Comparison of ENCODE assay signal across 16 mouse cellular contexts in genomic region chr9:115893947-115894346, GRCm38 (mm10). TPM values are rescaled to one million over a fixed set of nuclear protein-coding genes. Genes with fewer than 3 reads are reported as not detected.
DNase-seq lines count a peak whose midpoint lies in the region; ATAC-seq and TF ChIP-seq lines count a peak whose summit lies in the region.
"Had no signal": no experiment of that assay in that cellular context is flagged by ENCODE, and none has a peak within 500 bp of the region (broad histone marks: within the 10 kb centered on the region; RNA-seq: fewer than 3 reads in every experiment).

No protein-coding gene starts in this region.

- no peak overlapping the region for H3K4me3 ChIP-seq in heart, embryonic 10.5 days
- H3K4me3 ChIP-seq in heart, embryonic 11.5 days (ENCODE audit: low read depth, low read length): no peak overlapping the region
- no peak overlapping the region for H3K4me3 ChIP-seq in lung, embryonic 14.5 days (ENCODE audit: low read depth, low read length)
- H3K4me3 ChIP-seq in lung, adult 2 months (replicated peaks; ENCODE audit: extremely low read depth, low read depth, low read length): no peak overlapping the region
- H3K4me3 ChIP-seq in kidney, embryonic 14.5 days (ENCODE audit: low read length): no peak overlapping the region
- no peak overlapping the region for H3K4me3 ChIP-seq in stomach, postnatal 0 days (ENCODE audit: low read depth, low read length)
- H3K4me3 ChIP-seq: hindbrain, embryonic 13.5 days; megakaryocyte, embryonic 14.5 days; neural tube, embryonic 12.5 days; stomach, embryonic 15.5 days had no signal

- 0 out of 2 replicates have a peak, but pooled peaks cover 4% of the 10 kb centered on the region for H3K4me1 ChIP-seq in heart, embryonic 10.5 days
- no peaks in the 10 kb centered on the region for H3K4me1 ChIP-seq in heart, embryonic 11.5 days (ENCODE audit: control insufficient read depth, insufficient read depth, low read length)
- no peaks in the 10 kb centered on the region for H3K4me1 ChIP-seq in lung, embryonic 14.5 days (ENCODE audit: insufficient read depth)
- H3K4me1 ChIP-seq in lung, adult 2 months (ENCODE audit: control insufficient read depth, insufficient read depth, low read length): no peaks in the 10 kb centered on the region
- H3K4me1 ChIP-seq in kidney, embryonic 14.5 days (ENCODE audit: control insufficient read depth, insufficient read depth, low read length): no peaks in the 10 kb centered on the region
- no peaks in the 10 kb centered on the region for H3K4me1 ChIP-seq in stomach, postnatal 0 days (replicated peaks; ENCODE audit: control insufficient read depth, insufficient read depth)
- H3K4me1 ChIP-seq: hindbrain, embryonic 13.5 days; megakaryocyte, embryonic 14.5 days; neural tube, embryonic 12.5 days; stomach, embryonic 15.5 days had no signal

- no peak overlapping the region for H3K4me2 ChIP-seq in heart, embryonic 11.5 days
- no peak overlapping the region for H3K4me2 ChIP-seq in lung, embryonic 14.5 days
- no peak overlapping the region for H3K4me2 ChIP-seq in kidney, embryonic 14.5 days (replicated peaks; ENCODE audit: low read depth, low read length)
- H3K4me2 ChIP-seq in stomach, postnatal 0 days (replicated peaks; ENCODE audit: low read depth): no peak overlapping the region
- H3K4me2 ChIP-seq: hindbrain, embryonic 13.5 days; neural tube, embryonic 12.5 days; stomach, embryonic 15.5 days had no signal

- TF ChIP-seq POLR2A in lung, adult 2 months (IDR thresholded peaks at IDR 0.05; ENCODE audit: borderline replicate concordance, extremely low read depth, low read depth, low read length): no peak

- no peaks in the 10 kb centered on the region for H3K27me3 ChIP-seq in heart, embryonic 10.5 days (ENCODE audit: insufficient read depth, poor library complexity, severe bottlenecking)
- H3K27me3 ChIP-seq in heart, embryonic 11.5 days (ENCODE audit: control insufficient read depth, insufficient read depth, low read length): no peaks in the 10 kb centered on the region
- H3K27me3 ChIP-seq in lung, embryonic 14.5 days (ENCODE audit: insufficient read depth, low read length): no peaks in the 10 kb centered on the region
- no peaks in the 10 kb centered on the region for H3K27me3 ChIP-seq in kidney, embryonic 14.5 days (ENCODE audit: control insufficient read depth, insufficient read depth, low read length)
- no peaks in the 10 kb centered on the region for H3K27me3 ChIP-seq in stomach, postnatal 0 days (ENCODE audit: control insufficient read depth, insufficient read depth, low read length)
- H3K27me3 ChIP-seq: hindbrain, embryonic 13.5 days; neural tube, embryonic 12.5 days; stomach, embryonic 15.5 days had no signal

- 88% methylated on average over 10 of the region's 10 CpGs for WGBS in heart, embryonic 10.5 days
- WGBS in heart, embryonic 11.5 days (ENCODE audit: insufficient replicate concordance): 77% methylated on average over 10 of the region's 10 CpGs
- 73% methylated on average over 10 of the region's 10 CpGs for WGBS in lung, embryonic 14.5 days
- 73% methylated on average over 10 of the region's 10 CpGs for WGBS in lung, adult 2 months
- 86% methylated on average over 10 of the region's 10 CpGs for WGBS in kidney, embryonic 14.5 days
- WGBS in stomach, postnatal 0 days: 77% methylated on average over 10 of the region's 10 CpGs

- no peak for TF ChIP-seq EP300 in stomach, postnatal 0 days (optimal IDR thresholded peaks at IDR 0.05)

- H3K36me3 ChIP-seq in heart, embryonic 10.5 days: no peaks in the 10 kb centered on the region
- H3K36me3 ChIP-seq in heart, embryonic 11.5 days (ENCODE audit: control insufficient read depth, insufficient read depth, low read length): no peaks in the 10 kb centered on the region
- no peaks in the 10 kb centered on the region for H3K36me3 ChIP-seq in lung, embryonic 14.5 days (ENCODE audit: insufficient read depth)
- H3K36me3 ChIP-seq in kidney, embryonic 14.5 days (ENCODE audit: control insufficient read depth, insufficient read depth, low read length): no peaks in the 10 kb centered on the region
- H3K36me3 ChIP-seq in stomach, postnatal 0 days (ENCODE audit: control insufficient read depth, insufficient read depth, low read length): no peaks in the 10 kb centered on the region
- H3K36me3 ChIP-seq: hindbrain, embryonic 13.5 days; neural tube, embryonic 12.5 days; stomach, embryonic 15.5 days had no signal

- H3K9me3 ChIP-seq in heart, embryonic 10.5 days: no peaks in the 10 kb centered on the region
- H3K9me3 ChIP-seq in heart, embryonic 11.5 days (replicated peaks; ENCODE audit: control insufficient read depth, low read length): no peaks in the 10 kb centered on the region
- no peaks in the 10 kb centered on the region for H3K9me3 ChIP-seq in lung, embryonic 14.5 days (ENCODE audit: low read depth, low read length)
- peaks cover 6% of the 10 kb centered on the region; the same call in 1 of the 2 replicates for H3K9me3 ChIP-seq in kidney, embryonic 14.5 days (ENCODE audit: control insufficient read depth, low read length)
- no peaks in the 10 kb centered on the region for H3K9me3 ChIP-seq in stomach, postnatal 0 days (ENCODE audit: control insufficient read depth, low read length)
- H3K9me3 ChIP-seq: stomach, embryonic 15.5 days had no signal

- no peak overlapping the region for H3K27ac ChIP-seq in heart, embryonic 10.5 days
- H3K27ac ChIP-seq in heart, embryonic 11.5 days (ENCODE audit: low read depth, low read length): no peak overlapping the region
- H3K27ac ChIP-seq in lung, embryonic 14.5 days (ENCODE audit: low read depth): no peak overlapping the region
- H3K27ac ChIP-seq in kidney, embryonic 14.5 days (ENCODE audit: low read depth, low read length): no peak overlapping the region
- H3K27ac ChIP-seq in stomach, postnatal 0 days (replicated peaks): no peak overlapping the region
- H3K27ac ChIP-seq: hindbrain, embryonic 13.5 days; liver, embryonic 14.5 days; neural tube, embryonic 12.5 days; stomach, embryonic 15.5 days had no signal

- TF ChIP-seq CTCF in lung, embryonic 14.5 days (IDR thresholded peaks at IDR 0.05; ENCODE audit: low read depth): no peak
- no peak for TF ChIP-seq CTCF in lung, adult 2 months (IDR thresholded peaks at IDR 0.05; ENCODE audit: insufficient read depth, low read length)
- no peak for TF ChIP-seq CTCF in stomach, postnatal 0 days (IDR thresholded peaks at IDR 0.05; ENCODE audit: low read depth)

- H3K9ac ChIP-seq in heart, embryonic 11.5 days (ENCODE audit: low read depth, low read length): no peak overlapping the region
- H3K9ac ChIP-seq in lung, embryonic 14.5 days: no peak overlapping the region
- no peak overlapping the region for H3K9ac ChIP-seq in kidney, embryonic 14.5 days (ENCODE audit: low read depth, low read length)
- H3K9ac ChIP-seq in stomach, postnatal 0 days (ENCODE audit: low read length): no peak overlapping the region
- H3K9ac ChIP-seq: hindbrain, embryonic 13.5 days; liver, embryonic 14.5 days; neural tube, embryonic 12.5 days; stomach, embryonic 15.5 days had no signal

- no peak for ATAC-seq in heart, embryonic 11.5 days (replicated peaks; ENCODE audit: insufficient number of reproducible peaks, low FRiP score, low TSS enrichment)
- ATAC-seq in lung, embryonic 14.5 days (ENCODE audit: insufficient read depth): no peak
- 0 out of 2 replicates have a peak, but pooled peaks have one; percentile 43 for ATAC-seq in kidney, embryonic 14.5 days (ENCODE audit: low FRiP score, low TSS enrichment)
- 0 out of 2 replicates have a peak, but pooled peaks have one; percentile 24 for ATAC-seq in stomach, postnatal 0 days (ENCODE audit: low FRiP score, low TSS enrichment)
- ATAC-seq: forebrain, embryonic 16.5 days had no signal

- DNase-seq in heart, embryonic 10.5 days (ENCODE audit: low spot score): peak; percentile 30
- peak; percentile 59 for DNase-seq in lung, embryonic 14.5 days
- DNase-seq in lung, adult 2 months: no peak
- DNase-seq in stomach, postnatal 0 days (ENCODE audit: low spot score): peak; percentile 59
- DNase-seq in spleen, postnatal 36 days (ENCODE audit: low spot score in 2 of 2): no peak
- DNase-seq: cerebellum, adult 9-10 months; gastrocnemius, postnatal 25 days; thymus, postnatal 36 days had no signal

RNA-seq across cellular contexts. Expression of gene Gadl1, which starts 15.3 kb away (rescaled TPM):
- 0.35 and 0.36 TPM in 2 replicates for polyA plus RNA-seq in heart, embryonic 10.5 days (2016; fragmentation: Nextera tagmentation; extraction: Ambion mirVana)
- 0.97 and 1.2 TPM in 2 replicates for polyA plus RNA-seq in heart, embryonic 11.5 days (2014; fragmentation: Nextera tagmentation; extraction: Ambion mirVana)
- 0.45 and 0.54 TPM in 2 replicates for polyA plus RNA-seq in lung, embryonic 14.5 days (2014; fragmentation: Nextera tagmentation; extraction: Ambion mirVana)
- polyA plus RNA-seq in lung, adult 2 months (2012; rRNA removed): 0.05 TPM in 1 of 2 replicates, not detected in the other
- 0.60 and 0.61 TPM in 2 replicates for polyA plus RNA-seq in kidney, embryonic 14.5 days (2014; fragmentation: Nextera tagmentation; extraction: Ambion mirVana)
- polyA plus RNA-seq in stomach, postnatal 0 days (2015; fragmentation: Nextera tagmentation; extraction: Ambion mirVana): 0.45 and 0.57 TPM in 2 replicates

Comparison
In these comparisons a context has a peak if more than half of its experiments do, and no peak if none do; other contexts are left out.
1. DNase-seq: peak in heart, embryonic 10.5 days (single experiment), lung, embryonic 14.5 days (single experiment) and stomach, postnatal 0 days (single experiment); none in lung, adult 2 months (single experiment) and spleen, postnatal 36 days (0 of 2).
2. ATAC-seq: peak in kidney, embryonic 14.5 days (single experiment) and stomach, postnatal 0 days (single experiment); none in heart, embryonic 11.5 days (single experiment) and lung, embryonic 14.5 days (single experiment).